Mouse (Mus musculus): Measurements from ENCODE around the gene St3gal4.

St3gal4 gene

DNA sequence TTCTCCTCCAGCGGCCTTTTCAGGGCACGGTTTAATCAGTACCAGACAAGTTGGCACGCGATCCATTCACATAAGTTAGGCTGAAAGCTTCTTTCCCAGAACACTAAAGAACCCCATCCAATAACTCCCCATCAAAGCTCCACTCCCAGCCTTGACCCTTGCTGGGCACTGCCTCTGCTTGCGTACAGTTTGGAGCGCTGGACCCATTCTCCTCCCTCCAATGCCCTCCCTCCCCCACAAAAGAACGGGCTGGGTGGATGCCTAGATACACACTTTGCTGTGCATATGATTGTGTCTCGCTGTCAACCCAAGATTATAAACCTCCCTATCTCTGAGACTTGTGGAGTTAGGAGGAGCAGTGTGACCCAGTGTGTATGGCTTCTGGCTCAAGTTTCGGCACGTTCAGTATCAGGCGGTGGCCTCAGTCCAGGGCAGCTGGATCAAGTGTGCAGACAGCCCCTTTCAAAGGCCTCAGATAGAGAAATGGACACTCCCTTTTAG lies 74.0 kb downstream of the St3gal4 start:
- DNase-seq: no peak

GRCm38 (mm10) chr9:35044458-35044857 lies 74.6 kb downstream of the St3gal4 start:
- DNase-seq: no peak

DNA sequence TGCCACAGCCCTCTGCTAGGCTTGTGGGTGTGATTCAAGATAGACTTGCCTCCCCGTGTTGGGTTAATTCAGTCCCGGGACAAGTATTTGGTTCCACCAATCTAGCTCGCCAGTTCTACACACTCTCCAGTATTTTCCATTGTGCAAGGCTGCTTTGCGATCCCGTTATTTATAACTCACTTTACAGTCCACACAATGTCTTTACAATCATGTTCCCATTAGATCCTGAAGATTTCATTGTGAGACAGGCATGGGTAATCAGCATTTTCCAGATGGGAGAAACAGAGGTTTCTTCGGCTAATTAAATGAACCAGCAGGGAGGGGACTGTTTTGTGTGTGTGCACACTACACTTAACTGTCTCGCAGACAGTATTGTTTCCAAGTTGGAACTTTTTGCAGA lies 75.4 kb downstream of the St3gal4 start:
- no peak for DNase-seq

DNA sequence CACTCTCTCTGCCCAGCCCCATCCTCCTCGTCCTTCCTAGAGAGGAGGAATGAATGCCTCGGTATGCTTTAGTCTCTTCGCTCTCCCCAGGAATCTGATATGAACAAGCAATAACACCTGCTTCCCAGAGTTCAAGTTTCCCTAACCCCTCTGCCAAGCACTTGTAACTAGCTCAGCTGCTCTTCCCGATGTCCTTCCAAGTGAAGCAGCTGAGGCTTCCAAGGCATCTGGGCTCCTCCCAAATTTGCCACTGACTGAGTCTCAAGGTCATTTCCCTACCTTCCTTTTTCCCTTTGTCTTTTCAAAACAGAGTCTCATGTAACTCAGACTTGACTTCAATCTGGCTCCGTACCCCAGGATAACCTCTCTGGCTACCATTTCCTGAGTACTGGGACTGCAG lies 77.6 kb downstream of the St3gal4 start:
- DNase-seq: no peak

GRCm38 (mm10) chr9:35039846-35040245 lies 79.2 kb downstream of the St3gal4 start:
- no peak for DNase-seq

DNA sequence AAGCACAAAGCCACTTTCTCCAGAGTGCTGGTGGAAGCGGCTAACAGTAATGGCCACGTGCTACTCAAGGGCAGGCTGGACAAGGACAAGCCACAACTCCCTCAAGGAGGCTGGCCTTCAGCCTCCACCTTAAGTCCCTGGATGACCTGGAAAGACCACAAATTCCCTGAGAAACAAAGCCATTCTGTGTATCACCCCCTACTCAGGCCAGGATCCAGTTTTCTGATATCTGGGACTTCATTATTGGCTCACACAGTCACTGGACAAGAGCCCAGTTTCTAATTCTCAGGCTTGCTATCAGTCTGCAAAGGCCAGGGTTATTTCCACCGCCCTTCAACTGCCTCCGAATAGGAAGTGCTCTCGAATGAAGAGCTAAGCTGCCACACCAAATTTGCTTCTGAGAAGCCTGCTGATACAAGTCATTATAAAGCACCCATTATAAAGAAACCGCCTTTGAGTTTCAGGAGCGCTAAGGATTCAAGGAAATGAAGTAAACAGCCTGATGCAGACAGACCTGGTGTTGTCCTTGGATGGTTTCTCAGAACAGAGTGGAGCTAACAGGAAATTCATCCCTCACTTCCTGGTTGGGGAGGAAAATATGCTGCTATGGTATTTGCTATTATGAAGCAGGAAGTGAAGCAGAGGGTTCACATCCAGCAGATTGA lies 80.0 kb downstream of the St3gal4 start:
- no peak for DNase-seq

GRCm38 (mm10) chr9:35035074-35035473 lies 84.0 kb downstream of the St3gal4 start:
- no peak for DNase-seq

DNA sequence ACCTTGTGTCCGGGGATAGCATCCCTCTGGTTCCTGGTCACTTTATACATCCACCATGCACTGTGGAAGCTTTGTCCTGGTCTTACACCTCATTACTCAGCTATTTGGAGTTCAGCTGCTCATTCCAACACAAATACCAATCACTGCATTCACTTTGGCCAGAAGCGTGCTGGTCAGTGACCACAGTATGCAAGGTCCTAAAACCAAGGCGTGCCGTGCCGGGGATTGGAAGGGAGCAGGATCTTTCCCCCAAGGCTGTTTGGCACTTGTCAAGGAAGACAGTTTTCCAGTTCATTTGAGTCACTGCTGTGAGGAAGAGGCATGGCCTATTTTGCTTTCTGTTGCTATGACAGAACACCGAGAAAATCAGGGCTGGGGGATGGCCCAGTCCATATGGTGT lies 86.6 kb downstream of the St3gal4 start:
- no peak for DNase-seq

DNA sequence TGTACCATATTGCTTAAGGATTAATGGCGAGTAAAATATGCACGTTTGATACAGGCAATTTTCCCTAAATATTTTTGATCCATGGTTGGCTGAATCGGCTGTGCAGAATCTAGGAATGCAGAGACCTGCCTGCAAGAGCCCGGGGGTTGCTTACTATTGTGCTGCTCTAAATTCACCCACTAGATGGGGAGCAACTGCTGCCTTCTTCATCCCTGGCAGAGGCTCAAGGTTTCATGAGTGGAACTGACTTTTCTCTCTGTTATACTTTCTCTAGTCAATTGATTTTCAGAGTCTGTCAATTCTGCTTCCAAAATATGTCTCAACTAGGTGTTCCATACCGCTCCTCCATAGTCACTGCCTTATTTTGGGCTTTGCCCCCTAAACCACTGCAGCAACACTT lies 88.2 kb downstream of the St3gal4 start:
- no peak for DNase-seq

DNA sequence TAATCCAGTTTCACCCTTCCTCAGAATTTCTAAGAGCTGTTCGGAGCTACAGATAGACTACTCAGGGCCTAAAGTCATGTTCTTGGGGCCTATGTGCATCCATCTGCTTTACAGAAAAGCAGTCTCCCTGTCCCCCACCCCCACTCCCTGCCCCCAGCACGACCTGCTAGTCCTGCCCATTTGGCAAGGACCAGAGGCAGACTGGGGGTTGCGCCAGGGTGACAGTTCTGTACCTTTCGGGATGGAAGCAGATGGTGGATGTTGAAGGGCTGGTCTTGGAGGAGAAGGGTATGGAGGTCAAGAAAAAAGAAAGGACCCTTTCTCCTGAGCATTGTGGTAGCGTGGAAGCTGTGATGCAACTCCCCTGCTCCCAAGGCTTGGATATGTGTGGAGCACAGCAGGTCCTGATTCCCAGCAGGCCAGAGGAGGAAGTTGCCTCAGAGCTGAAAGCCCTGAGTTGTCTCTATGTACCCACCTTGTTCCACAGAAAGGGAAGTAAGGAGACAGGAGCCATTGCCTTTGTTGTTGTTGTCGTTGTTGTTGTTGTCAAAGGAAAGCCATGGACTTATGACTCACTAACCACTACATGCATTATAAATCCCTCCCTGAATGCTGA lies 91.6 kb downstream of the St3gal4 start:
- DNase-seq: no peak

DNA sequence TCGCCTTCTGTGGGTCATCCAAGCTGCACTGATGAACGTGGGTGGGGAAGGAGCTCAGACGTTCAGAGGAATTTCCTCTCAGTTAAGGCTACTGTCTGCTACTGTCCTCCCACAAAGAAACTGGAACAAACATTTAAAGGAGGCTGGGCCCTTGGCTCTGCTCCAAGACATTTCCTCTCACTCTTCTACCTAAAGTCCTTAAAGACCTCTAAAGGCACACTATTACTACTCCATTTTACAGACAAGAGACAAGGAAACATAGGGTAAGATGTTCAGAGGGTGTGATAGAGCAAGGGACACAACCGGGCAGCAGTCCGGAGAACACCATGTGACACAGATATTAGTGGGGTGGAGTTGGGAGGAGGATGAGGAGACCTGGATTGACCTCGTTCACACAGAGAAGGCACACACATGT lies 92.2 kb downstream of the St3gal4 start:
- DNase-seq: no peak

GRCm38 (mm10) chr9:35026311-35026710 lies 92.8 kb downstream of the St3gal4 start:
- DNase-seq: no peak

DNA sequence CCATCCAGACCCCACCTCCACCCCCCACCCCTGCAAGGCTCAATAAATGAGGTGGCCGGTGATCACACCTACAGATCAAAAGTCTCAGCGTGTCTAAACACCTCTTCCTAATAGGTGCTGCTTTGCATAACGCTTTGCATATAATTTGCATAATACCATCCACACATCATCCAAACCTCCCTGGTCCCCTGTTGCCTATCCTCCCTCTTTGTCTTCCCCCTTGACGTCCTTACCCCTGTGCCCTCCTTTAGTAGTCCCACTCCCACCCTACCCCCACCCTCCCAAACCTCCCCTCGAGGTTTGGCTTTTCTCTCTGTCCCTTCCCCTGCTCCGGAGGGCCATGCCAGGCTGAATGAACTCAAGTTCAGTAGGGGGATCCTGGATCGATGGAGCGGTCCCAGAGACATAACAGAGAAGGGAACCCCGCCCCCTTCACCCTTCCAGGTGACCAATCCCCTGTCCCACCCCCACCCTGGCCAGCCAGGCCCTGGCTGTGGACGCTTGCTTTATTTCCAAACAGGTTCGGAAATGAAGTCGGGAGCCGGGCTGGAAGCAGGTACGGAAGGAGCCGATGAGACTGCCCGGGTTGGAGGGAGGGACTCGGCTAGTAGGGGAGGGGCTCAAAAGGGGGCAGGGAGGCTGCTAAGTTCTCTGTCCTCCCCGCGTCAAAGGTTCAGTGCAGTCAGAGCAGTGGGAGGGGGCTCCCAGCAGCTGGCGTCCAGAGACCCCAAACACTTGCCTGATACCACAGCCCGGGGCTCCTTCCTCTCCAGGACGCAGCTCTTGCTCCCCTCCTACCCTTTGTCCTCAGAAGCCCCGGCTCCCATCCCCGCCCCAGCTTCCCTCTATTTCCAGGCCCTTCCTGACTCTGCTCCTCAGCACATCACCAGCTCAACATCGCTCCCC lies 94.2 kb downstream of the St3gal4 start:
- no peak for DNase-seq

- no peak for DNase-seq
These were observed 97.3 kb downstream of the St3gal4 start for GRCm38 (mm10) chr9:35021744-35022143.

DNA sequence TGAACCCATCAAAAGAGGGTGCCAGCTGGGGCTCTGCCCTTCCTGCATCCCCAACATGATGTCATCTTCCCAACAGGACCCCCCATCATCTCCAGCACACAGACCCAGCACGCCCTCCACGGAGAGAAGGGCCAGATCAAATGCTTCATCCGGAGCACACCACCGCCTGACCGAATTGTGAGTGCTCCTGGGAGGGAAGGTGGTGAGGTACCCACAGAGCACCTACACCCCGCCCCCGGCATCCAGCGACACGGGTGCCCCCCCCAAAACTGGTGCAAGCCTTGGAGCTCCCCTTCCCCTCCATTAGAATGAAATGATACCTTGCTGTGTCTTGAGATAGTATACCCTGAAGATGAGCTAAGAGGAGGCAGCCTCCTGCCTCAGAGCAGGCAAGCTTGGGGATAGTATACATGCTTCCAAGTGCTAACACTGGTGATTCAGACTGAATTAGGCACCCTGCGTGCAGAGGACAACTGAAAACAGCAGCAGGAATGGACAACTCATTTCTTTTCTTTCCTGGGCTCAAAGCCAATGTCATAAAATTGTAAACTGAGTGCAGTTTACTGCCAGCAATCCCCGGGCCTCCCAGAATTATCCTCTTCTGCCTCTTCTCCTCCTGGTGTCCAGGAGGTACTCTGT lies 98.9 kb downstream of the St3gal4 start:
- DNase-seq: no peak

GRCm38 (mm10) chr9:35019372-35019771 lies 99.7 kb downstream of the St3gal4 start:
- DNase-seq: no peak

DNA sequence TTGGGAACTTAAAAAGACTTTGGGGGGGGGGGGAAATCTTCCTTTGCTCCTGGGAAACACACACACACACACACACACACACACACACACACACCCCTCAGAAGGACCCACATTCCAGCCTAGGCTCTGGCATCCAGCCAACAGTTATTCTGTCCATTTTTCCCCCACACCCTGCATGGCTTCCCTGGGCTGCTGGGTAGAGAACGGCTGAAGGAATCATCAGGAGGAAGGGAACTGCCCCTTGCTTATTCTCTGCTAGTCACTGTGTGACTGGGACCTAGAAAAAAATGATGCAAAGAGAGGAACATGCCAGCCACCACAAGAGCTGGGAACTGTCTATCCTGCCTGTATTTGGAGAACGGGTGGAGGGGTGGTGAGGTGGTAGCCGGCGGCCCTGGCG lies 101.0 kb downstream of the St3gal4 start:
- DNase-seq: no peak

DNA sequence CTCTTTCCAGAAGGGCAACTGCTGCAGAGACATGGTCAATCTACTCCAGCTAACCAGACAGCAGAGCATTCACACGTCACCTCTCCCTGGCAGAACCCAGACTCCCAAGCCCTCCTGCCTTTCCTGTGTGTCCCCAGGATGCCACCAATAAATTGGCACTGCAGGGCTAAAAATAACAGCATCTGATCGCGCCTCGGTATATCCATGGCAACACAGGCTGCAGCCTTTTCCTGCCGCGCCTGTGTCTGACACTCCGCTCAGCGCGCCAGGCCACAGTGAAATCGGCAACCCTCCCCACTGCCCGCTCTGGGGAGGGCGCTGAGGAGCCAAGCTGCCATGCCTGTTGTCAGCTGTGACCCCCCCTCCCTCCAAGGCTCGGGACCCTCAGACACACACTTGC lies 101.5 kb downstream of the St3gal4 start:
- DNase-seq: no peak

DNA sequence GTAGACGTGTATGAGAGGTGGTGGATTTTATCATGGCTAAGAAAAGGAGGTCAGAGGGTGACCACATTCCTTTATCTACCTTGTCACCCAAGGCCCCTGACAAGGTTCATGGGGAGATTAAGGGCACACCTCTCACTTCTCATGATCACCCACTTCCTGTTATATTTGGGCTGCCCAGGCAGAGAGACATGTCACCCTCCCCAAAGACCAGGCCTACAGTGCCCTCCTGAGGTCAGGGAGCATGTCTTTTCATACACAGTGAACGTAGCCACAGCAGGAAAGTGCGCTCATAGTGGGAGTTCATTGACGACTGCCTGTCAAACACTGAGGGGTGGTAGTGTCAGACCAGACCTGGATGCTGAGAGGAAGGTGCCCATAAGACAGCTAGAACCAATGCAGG lies 102.3 kb downstream of the St3gal4 start:
- DNase-seq: no peak

DNA sequence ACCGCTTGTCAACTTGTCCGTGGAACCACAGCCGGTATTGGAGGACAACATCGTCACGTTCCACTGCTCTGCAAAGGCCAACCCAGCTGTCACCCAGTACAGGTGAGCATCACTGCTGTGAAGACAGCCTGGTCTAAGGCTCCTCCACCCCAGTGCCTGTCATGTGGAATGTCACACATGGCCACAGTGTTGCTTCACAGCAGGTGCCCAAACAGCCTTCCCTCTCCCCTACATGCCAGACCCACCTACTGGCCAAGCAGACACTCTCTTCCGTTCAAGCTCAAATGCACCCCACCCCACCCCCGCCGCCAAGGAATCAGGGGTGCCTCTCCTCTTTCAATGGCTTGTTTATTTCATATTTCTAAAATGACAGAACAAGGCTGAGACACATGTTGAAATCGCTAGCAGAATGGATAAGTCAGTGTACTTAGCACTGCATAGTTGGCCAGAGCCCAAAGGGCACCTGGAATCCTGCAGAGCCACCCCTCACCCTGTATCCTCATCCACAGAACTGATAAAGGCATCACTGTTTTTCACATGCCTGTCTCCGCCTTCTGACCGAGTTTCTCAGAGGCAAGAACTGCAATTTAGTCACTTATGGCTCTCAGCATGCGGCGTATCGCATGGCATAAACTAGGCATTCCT lies 111.2 kb downstream of the St3gal4 start:
- no peak for DNase-seq

- DNase-seq: no peak
These were observed 115.0 kb downstream of the St3gal4 start for GRCm38 (mm10) chr9:35004113-35004512.
